Mouse (Mus musculus) layer of hippocampus, postnatal 14 days (tissue): Measurements from ENCODE around the gene Klk5. TPM values are rescaled to one million over a fixed set of nuclear protein-coding genes. Genes with fewer than 3 reads are reported as not detected.
A peak's percentile ranks its signal among the peaks of the same experiment; 100 is the strongest.

Experiments
- DNase-seq, 2 experiments: peaks; one replicate each; pipeline ENCODE4 v3.0.0; 2021 to 2022; ENCODE audit warnings: low spot score in 2 of 2, mixed read lengths in 1 of 2
- total RNA-seq, 2 experiments: library from RNA; stranded (reverse); gene quantifications; 2 replicates each; pipeline ENCODE4 v1.2.3; 2021

Klk5 gene
- total RNA-seq, 2 experiments from 2014 or later: not detected

GRCm38 (mm10) chr7:43874868-43875375 is 33.2 kb downstream of the Klk5 start:
- DNase-seq: no peak

- DNase-seq: no peak
These were observed 34.7 kb downstream of the Klk5 start for GRCm38 (mm10) chr7:43876444-43876843.

GRCm38 (mm10) chr7:43878281-43878680 is 36.5 kb downstream of the Klk5 start:
- no peak for DNase-seq

- no peak for DNase-seq
These were observed 39.1 kb downstream of the Klk5 start, which contains the start of gene Klk4 for GRCm38 (mm10) chr7:43880912-43881311. Gene Klk4, plus strand, starts transcription at chr7:43881160.

GRCm38 (mm10) chr7:43882346-43882745 is 40.6 kb downstream of the Klk5 start:
- no peak for DNase-seq

GRCm38 (mm10) chr7:43882811-43883210 is 41.0 kb downstream of the Klk5 start:
- DNase-seq: no peak

GRCm38 (mm10) chr7:43883547-43883946 is 41.8 kb downstream of the Klk5 start:
- DNase-seq: peak; percentile 27 to 38

GRCm38 (mm10) chr7:43891365-43891764 is 49.6 kb downstream of the Klk5 start:
- no peak for DNase-seq

GRCm38 (mm10) chr7:43891788-43892187 is 50.0 kb downstream of the Klk5 start:
- DNase-seq: no peak

GRCm38 (mm10) chr7:43894836-43895235 is 53.1 kb downstream of the Klk5 start:
- DNase-seq: peak; percentile 85 to 92

Other genes with a start within 250 kb of the Klk5 start
- under 1 TPM in 1 of 2 experiments, not detected in 1; 0.39 TPM for gene Zfp819, start 234.8 kb upstream of the Klk5 start, total RNA-seq
- under 1 TPM; 0.19 to 0.28 TPM for gene Ceacam18, start 207.3 kb upstream of the Klk5 start, total RNA-seq
- gene Siglece, start 181.8 kb upstream of the Klk5 start, total RNA-seq: 1 to 10 TPM in 1 of 2 experiments, under 1 TPM in 1; 0.74 to 1.7 TPM
- gene Ctu1, start 170.0 kb upstream of the Klk5 start, total RNA-seq: 10 to 100 TPM in 1 of 2 experiments, 1 to 10 TPM in 1; 9.9 to 12.6 TPM
- not detected for gene Klk14, start 151.6 kb upstream of the Klk5 start, total RNA-seq
- gene Klk13, start 129.4 kb upstream of the Klk5 start, total RNA-seq: not detected
- not detected for gene Klk12, start 73.1 kb upstream of the Klk5 start, total RNA-seq
- not detected for gene Klk11, start 67.4 kb upstream of the Klk5 start, total RNA-seq
- under 1 TPM; 0.55 to 0.93 TPM for gene Klk10, start 60.9 kb upstream of the Klk5 start, total RNA-seq
- under 1 TPM in 1 of 2 experiments, not detected in 1; 0.43 TPM for gene Klk9, start 50.1 kb upstream of the Klk5 start, total RNA-seq
- 10 to 100 TPM; 25.3 to 25.9 TPM for gene Klk8, start 44.4 kb upstream of the Klk5 start, total RNA-seq
- gene Klk7, start 30.7 kb upstream of the Klk5 start, total RNA-seq: under 1 TPM; 0.35 to 0.45 TPM
- gene Klk6, start 17.5 kb upstream of the Klk5 start, total RNA-seq: not detected
- not detected for gene Klk4, start 39.2 kb downstream of the Klk5 start, total RNA-seq
- not detected for gene Klk15, start 91.8 kb downstream of the Klk5 start, total RNA-seq
- gene Klk1b8, start 108.7 kb downstream of the Klk5 start, total RNA-seq: not detected
- gene Klk1b1, start 124.8 kb downstream of the Klk5 start, total RNA-seq: not detected
- not detected for gene Klk1b9, start 134.1 kb downstream of the Klk5 start, total RNA-seq
- gene Klk1b11, start 153.9 kb downstream of the Klk5 start, total RNA-seq: not detected
- gene Klk1b26, start 170.2 kb downstream of the Klk5 start, total RNA-seq: not detected
- not detected for gene Klk1b27, start 210.3 kb downstream of the Klk5 start, total RNA-seq